Mouse (Mus musculus): ENCODE results near the gene Lancl1.
A peak's percentile ranks its signal among the peaks of the same experiment; 100 is the strongest.

Gene Lancl1

GRCm38 (mm10) chr1:67017101-67017870 lies 21.4 kb downstream of the Lancl1 start:
- no peak for DNase-seq (ENCODE audit: low spot score)

- no peak for DNase-seq (ENCODE audit: low spot score)
Measured at GRCm38 (mm10) chr1:67014205-67014604, 24.5 kb downstream of the Lancl1 start.

- no peak for DNase-seq (ENCODE audit: low spot score)
Measured at GRCm38 (mm10) chr1:67010520-67010919, 28.2 kb downstream of the Lancl1 start.

GRCm38 (mm10) chr1:67003699-67004098 lies 35.0 kb downstream of the Lancl1 start:
- no peak for DNase-seq (ENCODE audit: low spot score)

GRCm38 (mm10) chr1:67002226-67002625 lies 36.4 kb downstream of the Lancl1 start:
- DNase-seq (ENCODE audit: low spot score), result no peak

- no peak for DNase-seq (ENCODE audit: low spot score)
Measured at GRCm38 (mm10) chr1:67001367-67001766, 37.3 kb downstream of the Lancl1 start.

GRCm38 (mm10) chr1:67000484-67000883 lies 38.2 kb downstream of the Lancl1 start:
- DNase-seq (ENCODE audit: low spot score), result no peak

GRCm38 (mm10) chr1:66998601-66999000 lies 40.1 kb downstream of the Lancl1 start:
- no peak for DNase-seq (ENCODE audit: low spot score)

GRCm38 (mm10) chr1:66998188-66998587 lies 40.5 kb downstream of the Lancl1 start:
- no peak for DNase-seq (ENCODE audit: low spot score)

GRCm38 (mm10) chr1:66996819-66997218 lies 41.9 kb downstream of the Lancl1 start:
- no peak for DNase-seq (ENCODE audit: low spot score)

GRCm38 (mm10) chr1:66992764-66993163 lies 45.9 kb downstream of the Lancl1 start:
- DNase-seq (ENCODE audit: low spot score), result peak; percentile 63

- DNase-seq (ENCODE audit: low spot score), result no peak
Measured at GRCm38 (mm10) chr1:66987558-66988190, 51.0 kb downstream of the Lancl1 start.

- no peak for DNase-seq (ENCODE audit: low spot score)
Measured at GRCm38 (mm10) chr1:66985906-66986305, 52.8 kb downstream of the Lancl1 start.

GRCm38 (mm10) chr1:66985129-66985698 lies 53.5 kb downstream of the Lancl1 start:
- no peak for DNase-seq (ENCODE audit: low spot score)

- no peak for DNase-seq (ENCODE audit: low spot score)
Measured at GRCm38 (mm10) chr1:66980129-66980528, 58.5 kb downstream of the Lancl1 start.

GRCm38 (mm10) chr1:66975456-66975855 lies 63.2 kb downstream of the Lancl1 start:
- DNase-seq (ENCODE audit: low spot score), result no peak

GRCm38 (mm10) chr1:66964857-66965256 lies 73.8 kb downstream of the Lancl1 start:
- no peak for DNase-seq (ENCODE audit: low spot score)

- no peak for DNase-seq (ENCODE audit: low spot score)
Measured at GRCm38 (mm10) chr1:66960536-66961243, 78.0 kb downstream of the Lancl1 start.

GRCm38 (mm10) chr1:66957361-66957760 lies 81.3 kb downstream of the Lancl1 start:
- DNase-seq (ENCODE audit: low spot score), result no peak

GRCm38 (mm10) chr1:66951086-66951485 lies 87.6 kb downstream of the Lancl1 start:
- no peak for DNase-seq (ENCODE audit: low spot score)

Data from embryo, embryonic 10 days (tissue).